Mouse (Mus musculus): ENCODE measurements around the gene Baz2b.

The Baz2b gene

GRCm38 (mm10) chr2:60209703-60210651 is at the start of gene Baz2b, which contains the start of gene March7:
Gene Baz2b (minus strand): TSS chr2:60209839.
Gene March7 (plus strand): TSS chr2:60209887.
- peak; percentile 88 for DNase-seq (ENCODE audit: low read depth, low spot score)

GRCm38 (mm10) chr2:60259186-60259585 is 49.5 kb upstream of the Baz2b start:
- DNase-seq (ENCODE audit: low read depth, low spot score) = no peak

- DNase-seq (ENCODE audit: low read depth, low spot score) = no peak
Observed at GRCm38 (mm10) chr2:60256751-60257150, 47.1 kb upstream of the Baz2b start.

- no peak for DNase-seq (ENCODE audit: low read depth, low spot score)
Observed at GRCm38 (mm10) chr2:60253506-60253905, 43.9 kb upstream of the Baz2b start.

- DNase-seq (ENCODE audit: low read depth, low spot score) = no peak
Observed at GRCm38 (mm10) chr2:60252782-60253181, 43.1 kb upstream of the Baz2b start.

DNA sequence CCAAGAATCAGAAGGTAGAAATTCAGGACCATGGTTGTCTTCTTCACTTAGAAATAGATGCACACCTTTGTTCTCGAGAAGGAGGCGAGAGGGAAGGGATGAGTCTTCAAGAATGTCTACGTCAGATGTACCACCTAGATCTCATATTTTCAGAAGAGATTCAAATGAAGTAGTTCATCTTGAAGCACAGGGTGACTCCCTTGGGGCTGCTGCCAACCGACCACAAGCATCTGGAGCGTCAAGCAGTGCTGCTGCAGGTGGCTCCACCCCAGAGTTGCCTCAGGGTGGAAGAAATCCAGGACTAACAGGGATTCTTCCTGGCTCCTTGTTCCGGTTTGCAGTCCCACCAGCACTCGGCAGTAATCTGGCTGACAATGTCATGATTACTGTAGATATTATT is 24.9 kb upstream of the Baz2b start:
- no peak for DNase-seq (ENCODE audit: low read depth, low spot score)

DNA sequence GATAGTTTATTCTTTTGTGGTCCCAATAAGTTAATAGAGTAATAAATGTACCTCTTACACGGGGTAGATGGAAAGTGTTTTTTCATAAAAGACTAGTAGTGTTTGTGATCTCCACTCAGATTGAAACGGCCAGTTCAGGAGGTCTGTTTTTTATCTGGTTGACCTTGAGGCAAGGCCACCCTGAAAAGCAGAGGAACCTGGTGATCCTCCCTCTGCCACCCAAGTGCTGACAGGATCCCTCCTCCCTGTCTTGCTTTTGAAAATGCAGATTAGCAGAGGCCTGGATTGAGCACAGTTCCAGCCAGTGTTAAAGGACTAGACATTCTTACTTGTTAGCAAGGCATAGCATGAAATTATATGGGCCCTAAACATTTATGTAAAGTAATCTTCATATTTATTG is 23.5 kb upstream of the Baz2b start:
- DNase-seq (ENCODE audit: low read depth, low spot score) = no peak

GRCm38 (mm10) chr2:60230361-60230760 is 20.7 kb upstream of the Baz2b start:
- DNase-seq (ENCODE audit: low read depth, low spot score) = no peak

DNA sequence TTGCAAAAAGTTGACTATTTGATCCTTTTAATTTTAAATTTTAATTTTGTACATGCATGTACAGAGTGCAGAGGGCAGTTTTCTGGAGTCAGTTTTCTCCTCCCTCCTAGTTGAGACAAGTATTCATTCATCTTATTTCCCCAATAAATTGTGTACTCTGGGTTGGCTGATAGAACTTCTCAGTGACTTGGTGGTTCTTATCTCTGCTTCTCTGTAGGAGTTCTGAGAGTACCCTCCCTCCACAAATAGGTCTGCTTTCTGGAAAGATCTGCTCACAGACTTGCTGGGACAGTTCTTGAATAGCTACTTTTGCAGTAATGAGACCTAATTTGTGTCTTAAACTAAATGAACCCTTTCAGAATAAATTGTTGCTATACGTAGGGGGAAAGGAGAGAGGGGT is 18.8 kb upstream of the Baz2b start:
- DNase-seq (ENCODE audit: low read depth, low spot score) = no peak

- DNase-seq (ENCODE audit: low read depth, low spot score) = no peak
Observed at GRCm38 (mm10) chr2:60223489-60223888, 13.8 kb upstream of the Baz2b start.

DNA sequence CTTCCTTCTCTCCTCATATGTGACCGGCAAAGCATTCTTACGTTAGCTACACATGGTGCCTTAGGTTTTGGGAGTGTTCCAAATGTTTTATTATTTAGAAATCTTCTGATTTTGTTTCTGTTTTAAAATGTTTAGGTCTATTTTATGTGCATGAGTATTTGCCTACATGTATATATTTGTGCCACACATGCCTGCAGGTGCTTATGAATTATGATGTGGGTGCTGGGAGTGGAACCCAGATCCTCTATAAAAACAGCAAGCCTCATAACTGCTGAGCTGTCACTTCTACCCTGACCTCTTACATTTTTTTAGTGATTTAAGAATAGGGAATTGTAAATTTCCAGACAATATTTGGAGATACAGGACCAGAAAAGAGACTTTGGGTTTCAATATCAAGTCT is 12.3 kb upstream of the Baz2b start:
- no peak for DNase-seq (ENCODE audit: low read depth, low spot score)

GRCm38 (mm10) chr2:60221236-60221635 is 11.6 kb upstream of the Baz2b start:
- no peak for DNase-seq (ENCODE audit: low read depth, low spot score)

DNA sequence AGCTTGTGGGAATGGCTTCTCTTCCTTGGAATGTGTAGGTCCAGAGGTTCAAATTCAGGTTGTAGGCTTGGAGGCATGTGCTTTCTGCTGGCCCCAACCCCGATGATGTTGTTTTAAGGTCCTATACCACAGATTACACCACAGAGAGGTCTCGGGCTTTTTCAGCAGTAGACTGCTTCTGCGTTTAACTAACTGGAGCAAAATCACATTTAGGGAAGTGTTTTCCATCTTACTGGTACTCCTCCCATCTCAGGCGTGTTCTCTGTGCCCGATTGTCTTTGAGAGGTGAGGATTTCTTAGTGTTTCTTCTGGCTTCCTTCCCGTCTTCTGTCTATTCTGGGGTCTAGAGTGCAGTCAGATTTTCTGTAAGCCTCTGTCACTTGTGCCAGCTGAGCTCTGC is 8.0 kb upstream of the Baz2b start:
- no peak for DNase-seq (ENCODE audit: low read depth, low spot score)

- no peak for DNase-seq (ENCODE audit: low read depth, low spot score)
Observed at GRCm38 (mm10) chr2:60216547-60217153, 7.0 kb upstream of the Baz2b start.

DNA sequence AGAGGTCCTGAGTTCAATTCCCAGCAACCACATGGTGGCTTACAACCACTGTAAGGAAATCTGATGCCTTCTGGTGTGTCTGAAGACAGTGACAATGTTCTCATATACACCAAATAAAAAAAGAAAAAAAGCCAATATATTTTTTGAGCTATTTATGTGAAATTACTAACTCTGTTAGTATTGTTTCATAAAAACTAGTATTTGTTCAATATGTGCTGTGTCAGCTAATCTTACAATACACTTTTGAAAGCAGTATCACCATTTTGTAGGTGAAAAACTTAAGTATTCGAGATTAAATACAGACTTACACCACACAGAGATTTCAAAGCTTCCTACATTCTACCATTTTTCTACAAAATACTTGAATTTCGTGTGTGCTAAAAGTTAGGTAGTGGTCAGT is 5.0 kb upstream of the Baz2b start:
- DNase-seq (ENCODE audit: low read depth, low spot score) = no peak

- DNase-seq (ENCODE audit: low read depth, low spot score) = no peak
Observed at GRCm38 (mm10) chr2:60212488-60212887, 2.8 kb upstream of the Baz2b start.

DNA sequence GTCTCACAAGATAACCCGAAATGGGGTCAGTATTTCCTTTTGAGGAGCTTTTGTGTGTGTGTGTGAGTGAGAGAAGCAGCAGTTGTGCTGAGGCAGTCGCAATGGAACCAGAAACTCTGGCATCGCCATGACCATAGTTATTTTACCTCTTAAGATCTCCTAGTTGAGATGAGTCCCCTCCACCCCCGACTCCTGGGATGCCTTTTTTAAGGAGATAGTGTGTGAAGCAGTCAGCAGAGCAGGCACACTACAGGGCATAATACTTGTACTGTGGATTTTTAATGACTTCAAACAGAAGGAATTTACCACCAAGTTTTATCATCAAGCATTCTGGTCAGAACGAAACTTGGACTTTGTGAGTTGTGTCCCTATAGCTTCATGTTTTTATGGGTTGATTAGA is 1.2 kb upstream of the Baz2b start:
- no peak for DNase-seq (ENCODE audit: low read depth, low spot score)

DNA sequence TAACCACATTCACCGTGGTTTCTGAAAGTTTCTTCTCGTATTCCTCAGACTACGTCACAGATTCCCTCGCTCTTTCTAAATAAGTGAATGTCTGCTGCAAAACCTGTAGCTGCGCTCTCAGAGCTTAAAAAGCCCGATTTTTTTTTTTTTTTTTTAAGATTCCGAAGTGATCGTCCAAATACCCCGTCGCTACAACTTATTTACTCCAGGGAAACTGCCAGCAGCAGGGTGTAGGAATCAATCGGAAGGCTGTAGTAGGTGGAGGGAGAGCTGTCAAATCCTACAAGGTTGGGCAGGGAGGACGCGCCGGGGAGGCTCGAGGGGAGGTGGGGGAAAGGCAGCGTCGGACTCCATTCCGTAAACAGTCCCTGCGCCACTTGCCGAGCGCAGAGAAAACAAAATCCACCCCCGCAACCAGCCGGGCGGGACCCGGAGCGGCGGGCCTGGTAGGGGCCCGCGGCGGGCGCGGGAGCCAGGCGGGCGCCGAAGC is 472 bp downstream of the Baz2b start:
- DNase-seq (ENCODE audit: low read depth, low spot score) = no peak

DNA sequence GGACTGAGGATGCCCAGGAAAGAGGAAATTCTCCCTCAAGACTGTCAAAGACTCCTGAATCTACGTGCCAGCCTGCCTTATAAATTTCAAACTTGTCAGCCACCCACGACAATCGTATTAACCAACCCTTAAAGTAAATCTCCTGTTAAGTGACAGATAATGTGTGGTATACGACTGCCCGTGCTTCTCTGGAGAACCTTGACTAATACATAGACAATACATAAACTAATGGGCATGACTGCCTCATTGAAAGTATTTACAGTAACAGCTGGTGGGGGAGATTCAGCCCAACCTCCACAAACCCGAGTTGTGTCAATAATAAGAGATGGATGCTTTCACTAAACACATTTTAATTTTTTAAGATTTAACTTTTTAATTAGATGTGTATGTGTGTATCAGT is 3.8 kb downstream of the Baz2b start:
- no peak for DNase-seq (ENCODE audit: low read depth, low spot score)

DNA sequence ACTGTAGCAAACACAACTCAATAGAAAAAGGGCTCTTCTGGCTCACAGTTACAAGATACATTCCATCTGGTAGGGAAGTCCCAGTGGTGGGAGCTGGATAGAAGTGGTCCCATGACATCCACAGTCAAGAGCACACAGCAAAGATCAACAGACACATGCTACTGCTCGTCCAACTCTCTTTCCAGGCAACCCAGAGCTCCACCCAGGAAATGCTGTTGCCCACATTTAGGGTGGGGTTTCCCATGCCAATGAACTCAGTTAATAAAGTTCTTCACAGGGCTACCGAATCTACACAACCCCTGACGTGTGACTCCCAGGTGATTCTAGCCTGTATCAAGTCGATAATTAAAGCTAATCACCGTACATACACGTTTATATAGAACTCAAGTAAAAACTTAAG is 5.5 kb downstream of the Baz2b start:
- no peak for DNase-seq (ENCODE audit: low read depth, low spot score)

- DNase-seq (ENCODE audit: low read depth, low spot score) = no peak
Observed at GRCm38 (mm10) chr2:60203733-60204132, 5.9 kb downstream of the Baz2b start.

- no peak for DNase-seq (ENCODE audit: low read depth, low spot score)
Observed at GRCm38 (mm10) chr2:60202900-60203530, 6.6 kb downstream of the Baz2b start.

Data from retina, postnatal 7 days (tissue).